Mouse (Mus musculus): ENCODE measurements around the gene Akap10.

The Akap10 gene

GRCm38 (mm10) chr11:61942903-61943302, 12.9 kb upstream of the Akap10 start:
- in situ Hi-C loops (cut with MboI; ENCODE audit: unreplicated experiment in 2 of 2), result loop anchor here (25.0 kb wide), 1 partner anchor 644 kb away; no protein-coding TSS in a partner anchor

- in situ Hi-C loops (cut with MboI; ENCODE audit: unreplicated experiment in 2 of 2), result loop anchor here (25.0 kb wide), 1 partner anchor 650 kb away; no protein-coding TSS in a partner anchor
Measured at GRCm38 (mm10) chr11:61937761-61938160, 7.7 kb upstream of the Akap10 start.

GRCm38 (mm10) chr11:61930640-61931586, 861 bp upstream of the Akap10 start:
- in situ Hi-C loops (cut with MboI; ENCODE audit: unreplicated experiment in 2 of 2), result loop anchor here (25.0 kb wide), 1 partner anchor 656 kb away; no protein-coding TSS in a partner anchor

GRCm38 (mm10) chr11:61929323-61930097, 542 bp downstream of the Akap10 start:
- in situ Hi-C loops (cut with MboI; ENCODE audit: unreplicated experiment in 2 of 2), result loop anchor here (25.0 kb wide), 1 partner anchor 658 kb away; no protein-coding TSS in a partner anchor

- in situ Hi-C loops (cut with MboI; ENCODE audit: unreplicated experiment in 2 of 2), result no loop called here
Measured at GRCm38 (mm10) chr11:61923309-61923708, 6.7 kb downstream of the Akap10 start.

GRCm38 (mm10) chr11:61919702-61920101, 10.3 kb downstream of the Akap10 start:
- in situ Hi-C loops (cut with MboI; ENCODE audit: unreplicated experiment in 2 of 2), result no loop called here

GRCm38 (mm10) chr11:61908315-61908714, 21.7 kb downstream of the Akap10 start:
- in situ Hi-C loops (cut with MboI; ENCODE audit: unreplicated experiment in 2 of 2), result no loop called here

GRCm38 (mm10) chr11:61882183-61882582, 47.9 kb downstream of the Akap10 start:
- in situ Hi-C loops (cut with MboI; ENCODE audit: unreplicated experiment in 2 of 2), result no loop called here

- in situ Hi-C loops (cut with MboI; ENCODE audit: unreplicated experiment in 2 of 2), result no loop called here
Measured at GRCm38 (mm10) chr11:61879921-61880320, 50.1 kb downstream of the Akap10 start.

GRCm38 (mm10) chr11:61871881-61872280, 58.2 kb downstream of the Akap10 start:
- in situ Hi-C loops (cut with MboI; ENCODE audit: unreplicated experiment in 2 of 2), result no loop called here

GRCm38 (mm10) chr11:61866856-61867255, 63.2 kb downstream of the Akap10 start:
- in situ Hi-C loops (cut with MboI; ENCODE audit: unreplicated experiment in 2 of 2), result no loop called here

GRCm38 (mm10) chr11:61861781-61862547, 68.1 kb downstream of the Akap10 start:
- in situ Hi-C loops (cut with MboI; ENCODE audit: unreplicated experiment in 2 of 2), result no loop called here

- in situ Hi-C loops (cut with MboI; ENCODE audit: unreplicated experiment in 2 of 2), result no loop called here
Measured at GRCm38 (mm10) chr11:61859316-61859715, 70.7 kb downstream of the Akap10 start.

- in situ Hi-C loops (cut with MboI; ENCODE audit: unreplicated experiment in 2 of 2), result no loop called here
Measured at GRCm38 (mm10) chr11:61855539-61855938, 74.5 kb downstream of the Akap10 start.

- in situ Hi-C loops (cut with MboI; ENCODE audit: unreplicated experiment in 2 of 2), result no loop called here
Measured at GRCm38 (mm10) chr11:61854988-61855411, 75.1 kb downstream of the Akap10 start, which contains the start of gene Ulk2. Ulk2 (minus strand) TSS chr11:61855073.

- in situ Hi-C loops (cut with MboI; ENCODE audit: unreplicated experiment in 2 of 2), result no loop called here
Measured at GRCm38 (mm10) chr11:61854211-61854987, 75.7 kb downstream of the Akap10 start.

- in situ Hi-C loops (cut with MboI; ENCODE audit: unreplicated experiment in 2 of 2), result no loop called here
Measured at GRCm38 (mm10) chr11:61853659-61854058, 76.4 kb downstream of the Akap10 start.

- in situ Hi-C loops (cut with MboI; ENCODE audit: unreplicated experiment in 2 of 2), result no loop called here
Measured at GRCm38 (mm10) chr11:61852916-61853315, 77.1 kb downstream of the Akap10 start.

- in situ Hi-C loops (cut with MboI; ENCODE audit: unreplicated experiment in 2 of 2), result no loop called here
Measured at GRCm38 (mm10) chr11:61851195-61851594, 78.9 kb downstream of the Akap10 start.
